Mouse (Mus musculus): Measurements from ENCODE around the gene Tmem198b. TPM values are rescaled to one million over a fixed set of nuclear protein-coding genes. Genes with fewer than 3 reads are reported as not detected.

Gene Tmem198b
- polyA plus RNA-seq, 1 experiment from 2014 or later, result 18.2 TPM

- no peak overlapping the region for H3K27ac ChIP-seq (replicated peaks in 1 of 2; ENCODE audit: control insufficient read depth in 1 of 2, insufficient read depth in 1 of 2, low read depth in 2 of 2, low read length in 2 of 2)
Observed at GRCm38 (mm10) chr10:128807018-128807417, 2.8 kb upstream of the Tmem198b start.

GRCm38 (mm10) chr10:128806086-128806485 is 1.9 kb upstream of the Tmem198b start:
- peaks cover 40% of the 10 kb centered on the region for H3K36me3 ChIP-seq (ENCODE audit: control insufficient read depth, insufficient read depth, low read length)
- peak overlapping the region; percentile 86 for H3K9ac ChIP-seq (ENCODE audit: low read length)
- H3K4me1 ChIP-seq (ENCODE audit: control insufficient read depth in 2 of 2, insufficient read depth in 2 of 2, low read length in 2 of 2), result peaks cover 19 to 42% of the 10 kb centered on the region in 2 experiments
- peak overlapping the region in 1 of 2 experiments; percentile 94; a peak in 2 of 4 replicates for H3K27ac ChIP-seq (replicated peaks in 1 of 2; ENCODE audit: control insufficient read depth in 1 of 2, insufficient read depth in 1 of 2, low read depth in 2 of 2, low read length in 2 of 2)
- H3K27me3 ChIP-seq (ENCODE audit: control insufficient read depth, insufficient read depth, low read length), result no peaks in the 10 kb centered on the region
- H3K4me2 ChIP-seq (ENCODE audit: low read length), result peak overlapping the region; percentile 92
- H3K9me3 ChIP-seq (ENCODE audit: control insufficient read depth, low read length), result no peaks in the 10 kb centered on the region
- H3K4me3 ChIP-seq (ENCODE audit: control insufficient read depth in 1 of 2, insufficient read depth in 1 of 2, low read depth in 1 of 2, low read length in 2 of 2), result peak overlapping the region; percentile 64 to 68
- WGBS, result 53% methylated on average over 6 of the region's 6 CpGs
- ATAC-seq (ENCODE audit: insufficient number of reproducible peaks, insufficient read depth, low FRiP score, low read depth), result no peak

More at GRCm38 (mm10) chr10:128807018-128807417, 2.8 kb upstream of the Tmem198b start:
- ATAC-seq (ENCODE audit: insufficient number of reproducible peaks, insufficient read depth, low FRiP score, low read depth), result no peak
- 85% methylated on average over 8 of the region's 8 CpGs for WGBS
- peak overlapping the region; percentile 86 for H3K9ac ChIP-seq (ENCODE audit: low read length)
- peaks cover 19 to 42% of the 10 kb centered on the region in 2 experiments for H3K4me1 ChIP-seq (ENCODE audit: control insufficient read depth in 2 of 2, insufficient read depth in 2 of 2, low read length in 2 of 2)
- H3K9me3 ChIP-seq (ENCODE audit: control insufficient read depth, low read length), result no peaks in the 10 kb centered on the region
- H3K27me3 ChIP-seq (ENCODE audit: control insufficient read depth, insufficient read depth, low read length), result no peaks in the 10 kb centered on the region
- peaks cover 31% of the 10 kb centered on the region for H3K36me3 ChIP-seq (ENCODE audit: control insufficient read depth, insufficient read depth, low read length)
- H3K4me3 ChIP-seq (ENCODE audit: control insufficient read depth in 1 of 2, insufficient read depth in 1 of 2, low read depth in 1 of 2, low read length in 2 of 2), result peak overlapping the region; percentile 64 to 68
- peak overlapping the region; percentile 92 for H3K4me2 ChIP-seq (ENCODE audit: low read length)

- Histone ChIP-seq H3K4me3 (ENCODE audit: control insufficient read depth in 1 of 2, insufficient read depth in 1 of 2, low read depth in 1 of 2, low read length in 2 of 2) (peak overlapping the region; percentile 64 to 68), H3K27ac (replicated peaks in 1 of 2; ENCODE audit: control insufficient read depth in 1 of 2, insufficient read depth in 1 of 2, low read depth in 2 of 2, low read length in 2 of 2) (peak overlapping the region; percentile 94), H3K9ac (ENCODE audit: low read length) (peak overlapping the region; percentile 86), H3K27me3 (ENCODE audit: control insufficient read depth, insufficient read depth, low read length) (no peaks in the 10 kb centered on the region), H3K4me1 (ENCODE audit: control insufficient read depth in 2 of 2, insufficient read depth in 2 of 2, low read length in 2 of 2) (peaks cover 19 to 42% of the 10 kb centered on the region in 2 experiments), H3K4me2 (ENCODE audit: low read length) (peak overlapping the region; percentile 92), H3K9me3 (ENCODE audit: control insufficient read depth, low read length) (no peaks in the 10 kb centered on the region), H3K36me3 (ENCODE audit: control insufficient read depth, insufficient read depth, low read length) (peaks cover 48% of the 10 kb centered on the region)
- WGBS, result under 1% methylated on average over 69 of the region's 70 CpGs
- ATAC-seq (ENCODE audit: insufficient number of reproducible peaks, insufficient read depth, low FRiP score, low read depth), result peak; percentile 91
Observed at GRCm38 (mm10) chr10:128805092-128806000, 1.2 kb upstream of the Tmem198b start.

- Histone ChIP-seq H3K27ac (replicated peaks in 1 of 2; ENCODE audit: control insufficient read depth in 1 of 2, insufficient read depth in 1 of 2, low read depth in 2 of 2, low read length in 2 of 2) (peak within 1 kb of the TSS; percentile 94), H3K9ac (ENCODE audit: low read length) (peak within 1 kb of the TSS; percentile 86), H3K4me2 (ENCODE audit: low read length) (peak within 1 kb of the TSS; percentile 92), H3K4me3 (ENCODE audit: control insufficient read depth in 1 of 2, insufficient read depth in 1 of 2, low read depth in 1 of 2, low read length in 2 of 2) (peak within 1 kb of the TSS; percentile 64 to 68), H3K9me3 (ENCODE audit: control insufficient read depth, low read length) (no peaks in the 10 kb centered on the region), H3K27me3 (ENCODE audit: control insufficient read depth, insufficient read depth, low read length) (no peaks in the 10 kb centered on the region), H3K36me3 (ENCODE audit: control insufficient read depth, insufficient read depth, low read length) (peaks cover 46% of the 10 kb centered on the region), H3K4me1 (ENCODE audit: control insufficient read depth in 2 of 2, insufficient read depth in 2 of 2, low read length in 2 of 2) (peaks cover 19 to 36% of the 10 kb centered on the region in 2 experiments)
- under 1% methylated on average over 14 of the region's 14 CpGs for WGBS
- peak; percentile 23; the same call in 1 of the 2 replicates for ATAC-seq (ENCODE audit: insufficient number of reproducible peaks, insufficient read depth, low FRiP score, low read depth)
Observed at GRCm38 (mm10) chr10:128803771-128804270, 349 bp downstream of the Tmem198b start, which contains the start of gene Dnajc14. Gene Dnajc14, plus strand, starts transcription at chr10:128804062.

- Histone ChIP-seq H3K4me1 (ENCODE audit: control insufficient read depth in 2 of 2, insufficient read depth in 2 of 2, low read length in 2 of 2) (peaks cover 17 to 34% of the 10 kb centered on the region in 2 experiments), H3K36me3 (ENCODE audit: control insufficient read depth, insufficient read depth, low read length) (peaks cover 41% of the 10 kb centered on the region), H3K4me3 (ENCODE audit: control insufficient read depth in 1 of 2, insufficient read depth in 1 of 2, low read depth in 1 of 2, low read length in 2 of 2) (peak overlapping the region; percentile 64 to 68), H3K9me3 (ENCODE audit: control insufficient read depth, low read length) (no peaks in the 10 kb centered on the region), H3K27ac (replicated peaks in 1 of 2; ENCODE audit: control insufficient read depth in 1 of 2, insufficient read depth in 1 of 2, low read depth in 2 of 2, low read length in 2 of 2) (peak overlapping the region; percentile 94), H3K4me2 (ENCODE audit: low read length) (peak overlapping the region; percentile 92), H3K9ac (ENCODE audit: low read length) (peak overlapping the region; percentile 86), H3K27me3 (ENCODE audit: control insufficient read depth, insufficient read depth, low read length) (no peaks in the 10 kb centered on the region)
- ATAC-seq (ENCODE audit: insufficient number of reproducible peaks, insufficient read depth, low FRiP score, low read depth), result no peak
- 17% methylated on average over 6 of the region's 6 CpGs for WGBS
Observed at GRCm38 (mm10) chr10:128803361-128803760, 809 bp downstream of the Tmem198b start.

- H3K36me3 ChIP-seq (ENCODE audit: control insufficient read depth, insufficient read depth, low read length), result peaks cover 41% of the 10 kb centered on the region
- peak overlapping the region; percentile 86 for H3K9ac ChIP-seq (ENCODE audit: low read length)
- H3K4me2 ChIP-seq (ENCODE audit: low read length), result peak overlapping the region; percentile 92
- no peaks in the 10 kb centered on the region for H3K9me3 ChIP-seq (ENCODE audit: control insufficient read depth, low read length)
- peak overlapping the region in 1 of 2 experiments; percentile 94; a peak in 2 of 4 replicates for H3K27ac ChIP-seq (replicated peaks in 1 of 2; ENCODE audit: control insufficient read depth in 1 of 2, insufficient read depth in 1 of 2, low read depth in 2 of 2, low read length in 2 of 2)
- WGBS, result 53% methylated on average over 4 of the region's 4 CpGs
- no peak for ATAC-seq (ENCODE audit: insufficient number of reproducible peaks, insufficient read depth, low FRiP score, low read depth)
- H3K4me3 ChIP-seq (ENCODE audit: control insufficient read depth in 1 of 2, insufficient read depth in 1 of 2, low read depth in 1 of 2, low read length in 2 of 2), result peak overlapping the region; percentile 12 to 64; a peak in 3 of 4 replicates
- peaks cover 17 to 33% of the 10 kb centered on the region in 2 experiments for H3K4me1 ChIP-seq (ENCODE audit: control insufficient read depth in 2 of 2, insufficient read depth in 2 of 2, low read length in 2 of 2)
- no peaks in the 10 kb centered on the region for H3K27me3 ChIP-seq (ENCODE audit: control insufficient read depth, insufficient read depth, low read length)
Observed at GRCm38 (mm10) chr10:128802956-128803355, 1.2 kb downstream of the Tmem198b start.

- Histone ChIP-seq H3K27ac (replicated peaks in 1 of 2; ENCODE audit: control insufficient read depth in 1 of 2, insufficient read depth in 1 of 2, low read depth in 2 of 2, low read length in 2 of 2) (no peak overlapping the region), H3K4me3 (ENCODE audit: control insufficient read depth in 1 of 2, insufficient read depth in 1 of 2, low read depth in 1 of 2, low read length in 2 of 2) (no peak overlapping the region), H3K4me1 (ENCODE audit: control insufficient read depth in 2 of 2, insufficient read depth in 2 of 2, low read length in 2 of 2) (peaks cover 13 to 24% of the 10 kb centered on the region in 2 experiments), H3K27me3 (ENCODE audit: control insufficient read depth, insufficient read depth, low read length) (no peaks in the 10 kb centered on the region), H3K9me3 (ENCODE audit: control insufficient read depth, low read length) (no peaks in the 10 kb centered on the region), H3K9ac (ENCODE audit: low read length) (no peak overlapping the region), H3K36me3 (ENCODE audit: control insufficient read depth, insufficient read depth, low read length) (peaks cover 33% of the 10 kb centered on the region), H3K4me2 (ENCODE audit: low read length) (no peak overlapping the region)
- ATAC-seq (ENCODE audit: insufficient number of reproducible peaks, insufficient read depth, low FRiP score, low read depth), result no peak
- WGBS, result 90% methylated on average over 16 of the region's 16 CpGs
Observed at GRCm38 (mm10) chr10:128801981-128802495, 2.1 kb downstream of the Tmem198b start.

All from heart, embryonic 14.5 days (tissue).